Mouse (Mus musculus): ENCODE results near the gene Ap3d1.

- TF ChIP-seq POLR2A (IDR thresholded peaks at IDR 0.05; ENCODE audit: borderline replicate concordance, extremely low read depth, low read depth, low read length) (no peak; the same call in 1 of the 2 replicates), CTCF (IDR thresholded peaks at IDR 0.05; ENCODE audit: insufficient read depth, low read length) (no peak)
Observed at GRCm38 (mm10) chr10:80675405-80676197, 66.5 kb downstream of the Ap3d1 start.
